Mouse (Mus musculus) stomach, embryonic 14.5 days (tissue): ENCODE measurements around the gene Pdxdc1. TPM values are rescaled to one million over a fixed set of nuclear protein-coding genes. Genes with fewer than 3 reads are reported as not detected.

Source experiments
- ATAC-seq: fragments of 200-750 bp; cut with Nextera tagmentation; 2 replicates; pipeline ENCODE4 v1.8.0; 2017; ENCODE audit warnings: low read depth, moderate TSS enrichment; ENCODE audit not compliant: insufficient number of reproducible peaks, insufficient read depth, low FRiP score
- H3K27ac ChIP-seq: fragments of 300-500 bp; sonication (generic); 2 replicates; pipeline ENCODE4 v1.5.1; 2014; ENCODE audit warnings: mild to moderate bottlenecking, low read length, moderate library complexity, mixed read lengths
- H3K27me3 ChIP-seq: fragments of 300-500 bp; sonication (generic); 2 replicates; pipeline ENCODE4 v1.6.1; 2014; ENCODE audit warnings: low read length, control low read depth, mixed read lengths; ENCODE audit not compliant: control insufficient read depth, insufficient read depth
- H3K36me3 ChIP-seq: fragments of 300-500 bp; sonication (generic); 2 replicates; pipeline ENCODE4 v1.6.1; 2014; ENCODE audit warnings: mild to moderate bottlenecking, control low read depth, low read length, moderate library complexity, mixed read lengths; ENCODE audit not compliant: control insufficient read depth, insufficient read depth
- H3K4me1 ChIP-seq: fragments of 300-500 bp; sonication (generic); 2 replicates; pipeline ENCODE4 v1.6.1; 2014; ENCODE audit warnings: low read length, control low read depth, mixed read lengths; ENCODE audit not compliant: control insufficient read depth, insufficient read depth
- H3K4me2 ChIP-seq: fragments of 300-500 bp; sonication (generic); replicated peaks from 2 replicates; pipeline ENCODE4 v1.6.1; 2014; ENCODE audit warnings: low read depth, low read length, control low read depth
- H3K4me3 ChIP-seq: fragments of 300-500 bp; sonication (generic); 2 replicates; pipeline ENCODE4 v1.5.1; 2014; ENCODE audit warnings: low read depth, low read length, control low read depth
- H3K9ac ChIP-seq: fragments of 300-500 bp; sonication (generic); replicated peaks from 2 replicates; pipeline ENCODE4 v1.6.1; 2014; ENCODE audit warnings: low read depth, mild to moderate bottlenecking, control low read depth, low read length, moderate library complexity, mixed read lengths
- H3K9me3 ChIP-seq: fragments of 300-500 bp; sonication (generic); 2 replicates; pipeline ENCODE4 v1.6.1; 2016; ENCODE audit warnings: low read depth, low read length, control low read depth; ENCODE audit not compliant: control insufficient read depth
- WGBS: fragments of 180-500 bp; shearing (Covaris S2); extraction: QIAGEN DNeasy Blood & Tissue Kit; methylation state at CpG from one replicate; pipeline ENCODE4 v1.1.7; 2014; 5-methylcytosine and 5-hydroxymethylcytosine counted together
- polyA plus RNA-seq: library from polyadenylated mRNA; unstranded; fragments of >200 nt; fragmentation: Nextera tagmentation; extraction: Ambion mirVana; gene quantifications from 2 replicates; pipeline ENCODE4 v1.2.1, GENCODE M21; 2014

Pdxdc1 gene
- polyA plus RNA-seq: 103 and 113 TPM in 2 replicates

GRCm38 (mm10) chr16:13902888-13903483 is at the start of gene Pdxdc1, which contains the start of gene Mpv17l:
TSS of gene Pdxdc1 (minus strand) at chr16:13903131.
TSS of gene Mpv17l (plus strand) at chr16:13903161.
- Histone ChIP-seq H3K9me3 (no peaks in the 10 kb centered on the region), H3K4me2 (peak within 1 kb of the TSS; percentile 77), H3K4me1 (peaks cover 10% of the 10 kb centered on the region), H3K36me3 (no peaks in the 10 kb centered on the region), H3K27ac (peak within 1 kb of the TSS; percentile 86), H3K4me3 (peak within 1 kb of the TSS; percentile 97), H3K9ac (peak within 1 kb of the TSS; percentile 87), H3K27me3 (no peaks in the 10 kb centered on the region)
- WGBS: 0% methylated on average over 47 of the region's 57 CpGs
- ATAC-seq: peak; percentile 98

DNA sequence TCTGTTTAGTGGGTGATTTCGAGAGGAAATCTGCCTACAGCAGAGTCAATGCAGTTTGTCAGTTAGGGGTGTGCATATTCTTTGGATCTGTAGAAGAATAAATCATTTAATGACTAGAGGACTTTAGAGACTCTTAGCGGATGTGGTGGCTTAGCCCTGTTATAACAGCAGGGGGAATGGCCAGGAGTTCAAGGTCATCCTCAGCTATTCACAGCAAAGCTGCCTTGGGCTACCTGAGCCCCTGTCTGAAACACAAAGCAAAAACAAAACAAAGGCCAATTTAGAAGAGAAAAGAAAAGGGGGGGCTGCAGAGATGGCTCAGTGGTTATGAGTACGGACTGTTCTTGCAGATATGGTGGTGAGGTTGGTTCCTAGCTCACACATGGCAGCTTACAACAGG is 48.3 kb upstream of the Pdxdc1 start:
- Histone ChIP-seq H3K27ac (no peak overlapping the region), H3K4me2 (no peak overlapping the region), H3K27me3 (no peaks in the 10 kb centered on the region), H3K9ac (no peak overlapping the region), H3K4me3 (no peak overlapping the region), H3K9me3 (no peaks in the 10 kb centered on the region), H3K36me3 (no peaks in the 10 kb centered on the region), H3K4me1 (no peaks in the 10 kb centered on the region)
- WGBS: 70% methylated on average over 3 of the region's 3 CpGs
- no peak for ATAC-seq

- Histone ChIP-seq H3K36me3 (no peaks in the 10 kb centered on the region), H3K4me1 (no peaks in the 10 kb centered on the region), H3K9me3 (no peaks in the 10 kb centered on the region), H3K27ac (no peak overlapping the region), H3K4me2 (no peak overlapping the region), H3K4me3 (no peak overlapping the region), H3K27me3 (no peaks in the 10 kb centered on the region), H3K9ac (no peak overlapping the region)
- no peak for ATAC-seq
- WGBS: 83% methylated on average over 1 of the region's 1 CpGs
Measured at GRCm38 (mm10) chr16:13946306-13946705, 43.4 kb upstream of the Pdxdc1 start.

DNA sequence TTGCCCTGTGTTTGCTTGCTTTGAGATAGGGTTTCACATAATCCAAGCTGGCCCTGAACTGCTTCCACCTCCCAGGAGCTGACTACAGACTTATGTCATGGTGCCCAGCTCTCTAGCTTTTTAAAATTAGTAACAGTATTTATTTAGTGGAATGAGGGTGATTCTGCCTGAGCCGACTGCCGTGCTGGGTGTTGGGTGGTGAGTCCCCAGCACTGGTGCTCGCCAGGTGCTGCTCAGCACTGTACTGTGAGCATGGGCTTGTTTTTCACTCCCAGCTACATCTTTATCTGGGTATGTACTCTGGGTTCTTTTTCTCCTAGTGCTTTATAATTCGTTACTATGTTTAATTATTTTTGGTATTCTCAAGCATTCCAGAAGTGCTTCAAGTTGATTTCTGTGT is 42.2 kb upstream of the Pdxdc1 start:
- Histone ChIP-seq H3K4me2 (no peak overlapping the region), H3K9ac (no peak overlapping the region), H3K27ac (no peak overlapping the region), H3K4me1 (no peaks in the 10 kb centered on the region), H3K36me3 (no peaks in the 10 kb centered on the region), H3K27me3 (no peaks in the 10 kb centered on the region), H3K4me3 (no peak overlapping the region), H3K9me3 (no peaks in the 10 kb centered on the region)
- 73% methylated on average over 4 of the region's 4 CpGs for WGBS
- no peak for ATAC-seq

DNA sequence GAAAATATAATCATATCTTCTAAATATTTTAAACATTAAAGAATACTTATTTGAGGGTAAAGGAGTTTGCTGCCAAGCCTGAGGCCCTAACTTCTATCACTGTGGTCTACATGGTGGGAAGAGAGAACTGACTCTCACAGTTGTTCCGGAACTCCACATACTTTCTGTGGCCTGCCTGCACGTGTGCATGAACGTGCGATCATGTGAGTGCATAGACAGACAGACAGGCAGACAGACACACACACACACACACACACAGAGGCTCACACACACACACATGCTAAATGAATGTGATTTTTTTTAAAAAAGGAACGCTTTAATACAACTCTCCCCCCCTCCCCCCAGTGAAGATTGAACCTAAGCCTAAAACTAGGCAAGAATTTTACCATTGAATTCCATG is 41.8 kb upstream of the Pdxdc1 start:
- H3K9me3 ChIP-seq: no peaks in the 10 kb centered on the region
- WGBS: 71% methylated on average over 5 of the region's 5 CpGs
- H3K9ac ChIP-seq: no peak overlapping the region
- ATAC-seq: no peak
- H3K4me2 ChIP-seq: no peak overlapping the region
- no peak overlapping the region for H3K4me3 ChIP-seq
- no peak overlapping the region for H3K27ac ChIP-seq
- H3K36me3 ChIP-seq: no peaks in the 10 kb centered on the region
- H3K4me1 ChIP-seq: no peaks in the 10 kb centered on the region
- no peaks in the 10 kb centered on the region for H3K27me3 ChIP-seq

GRCm38 (mm10) chr16:13944178-13944577 is 41.2 kb upstream of the Pdxdc1 start:
- no peak overlapping the region for H3K9ac ChIP-seq
- 30% methylated on average over 4 of the region's 4 CpGs for WGBS
- H3K4me1 ChIP-seq: no peaks in the 10 kb centered on the region
- H3K36me3 ChIP-seq: no peaks in the 10 kb centered on the region
- H3K27ac ChIP-seq: no peak overlapping the region
- no peaks in the 10 kb centered on the region for H3K27me3 ChIP-seq
- no peak overlapping the region for H3K4me2 ChIP-seq
- no peak overlapping the region for H3K4me3 ChIP-seq
- H3K9me3 ChIP-seq: no peaks in the 10 kb centered on the region
- no peak for ATAC-seq

DNA sequence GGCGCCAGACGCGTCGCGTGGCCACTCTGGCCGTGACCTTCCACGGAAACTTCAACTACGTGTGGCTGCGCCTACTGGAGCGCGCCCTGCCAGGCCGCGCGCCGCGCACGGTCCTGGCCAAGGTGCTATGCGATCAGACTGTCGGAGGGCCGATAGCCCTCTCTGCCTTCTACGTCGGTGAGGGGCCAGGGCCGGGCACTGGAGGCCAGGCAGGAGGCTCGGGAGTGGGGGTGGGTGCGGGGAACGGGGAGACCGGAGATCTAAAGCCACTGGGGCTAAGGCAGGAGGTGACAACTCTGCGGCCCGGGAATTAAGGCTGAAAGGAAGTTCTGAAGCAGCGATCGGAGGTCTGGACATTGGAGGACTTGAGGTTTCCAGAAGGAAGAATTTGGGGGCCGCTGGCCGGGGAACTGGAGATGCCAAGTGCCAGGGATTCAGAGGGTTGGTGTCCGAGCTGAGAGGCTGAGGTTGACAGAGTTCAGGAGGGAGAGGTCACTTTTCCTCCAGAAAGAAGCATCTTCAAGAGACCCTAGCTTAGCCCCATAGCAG is 38.0 kb upstream of the Pdxdc1 start:
- Histone ChIP-seq H3K27me3 (no peaks in the 10 kb centered on the region), H3K4me3 (peak overlapping the region; percentile 50), H3K9ac (peak overlapping the region; percentile 31), H3K9me3 (no peaks in the 10 kb centered on the region), H3K4me1 (no peaks in the 10 kb centered on the region), H3K4me2 (peak overlapping the region; percentile 99), H3K36me3 (no peaks in the 10 kb centered on the region), H3K27ac (no peak overlapping the region)
- peak; percentile 74; the same call in 1 of the 2 replicates for ATAC-seq
- WGBS: 3% methylated on average over 34 of the region's 34 CpGs

- ATAC-seq: peak; percentile 92
- Histone ChIP-seq H3K27ac (no peak overlapping the region), H3K4me3 (peak overlapping the region; percentile 50), H3K9me3 (no peaks in the 10 kb centered on the region), H3K9ac (peak overlapping the region; percentile 31), H3K27me3 (no peaks in the 10 kb centered on the region), H3K4me1 (no peaks in the 10 kb centered on the region), H3K36me3 (no peaks in the 10 kb centered on the region), H3K4me2 (peak overlapping the region; percentile 99)
- 5% methylated on average over 28 of the region's 28 CpGs for WGBS
Measured at GRCm38 (mm10) chr16:13940139-13940846, 37.4 kb upstream of the Pdxdc1 start.
